Mouse (Mus musculus) hindbrain, embryonic 16.5 days (tissue): ENCODE measurements around the gene Zrsr1. TPM values are rescaled to one million over a fixed set of nuclear protein-coding genes. Genes with fewer than 3 reads are reported as not detected.

Experiments used
- ATAC-seq: fragments of 200-750 bp; cut with Nextera tagmentation; 2 replicates; pipeline ENCODE4 v1.8.0; 2017; ENCODE audit warnings: moderate TSS enrichment, moderate library complexity
- H3K27ac ChIP-seq: fragments of 300-500 bp; sonication (generic); 2 replicates; pipeline ENCODE4 v1.5.1; 2014; ENCODE audit warnings: low read depth, mild to moderate bottlenecking, control low read depth, low read length, moderate library complexity
- H3K27me3 ChIP-seq: fragments of 300-500 bp; sonication (generic); replicated peaks from 2 replicates; pipeline ENCODE4 v1.6.1; 2014; ENCODE audit warnings: low read length; ENCODE audit not compliant: control insufficient read depth, insufficient read depth
- H3K36me3 ChIP-seq: fragments of 300-500 bp; sonication (generic); 2 replicates; pipeline ENCODE4 v1.6.1; 2014; ENCODE audit warnings: mild to moderate bottlenecking, low read length, moderate library complexity, mixed read lengths; ENCODE audit not compliant: control insufficient read depth, insufficient read depth
- H3K4me1 ChIP-seq: fragments of 300-500 bp; sonication (generic); 2 replicates; pipeline ENCODE4 v1.6.1; 2014; ENCODE audit warnings: low read depth, low read length; ENCODE audit not compliant: control insufficient read depth, insufficient read depth
- H3K4me2 ChIP-seq: fragments of 300-500 bp; sonication (generic); 2 replicates; pipeline ENCODE4 v1.6.1; 2014; ENCODE audit warnings: mild to moderate bottlenecking, low read length, control low read depth, moderate library complexity
- H3K4me3 ChIP-seq: fragments of 300-500 bp; sonication (generic); 2 replicates; pipeline ENCODE4 v1.5.1; 2014; ENCODE audit warnings: mild to moderate bottlenecking, low read length, control low read depth, moderate library complexity
- H3K9ac ChIP-seq: fragments of 300-500 bp; sonication (generic); 2 replicates; pipeline ENCODE4 v1.6.1; 2014; ENCODE audit warnings: low read depth, mild to moderate bottlenecking, control low read depth, low read length, moderate library complexity
- H3K9me3 ChIP-seq: fragments of 300-500 bp; sonication (generic); 2 replicates; pipeline ENCODE4 v1.6.1; 2014; ENCODE audit warnings: mild to moderate bottlenecking, low read length, moderate library complexity; ENCODE audit not compliant: control insufficient read depth
- WGBS: fragments of 180-500 bp; shearing (Covaris S2); extraction: QIAGEN DNeasy Blood & Tissue Kit; methylation state at CpG from one replicate; pipeline ENCODE4 v1.1.7; 2014; 5-methylcytosine and 5-hydroxymethylcytosine counted together
- polyA plus RNA-seq: library from polyadenylated mRNA; unstranded; fragments of >200 nt; fragmentation: Nextera tagmentation; extraction: Ambion mirVana; gene quantifications from 2 replicates; pipeline ENCODE4 v1.2.1, GENCODE M21; 2015

The Zrsr1 gene
- polyA plus RNA-seq, 1 experiment from 2014 or later, result 9.7 TPM

- 95% methylated on average over 4 of the region's 4 CpGs for WGBS
- Histone ChIP-seq H3K4me2 (no peak overlapping the region), H3K9me3 (no peaks in the 10 kb centered on the region), H3K27me3 (no peaks in the 10 kb centered on the region), H3K4me3 (no peak overlapping the region), H3K27ac (no peak overlapping the region), H3K9ac (no peak overlapping the region), H3K4me1 (no peaks in the 10 kb centered on the region), H3K36me3 (no peaks in the 10 kb centered on the region)
- no peak for ATAC-seq
Measured at GRCm38 (mm10) chr11:22937716-22938316, 34.0 kb upstream of the Zrsr1 start.

- H3K27me3 ChIP-seq, result no peaks in the 10 kb centered on the region
- H3K4me1 ChIP-seq, result no peaks in the 10 kb centered on the region
- H3K4me2 ChIP-seq, result no peak overlapping the region
- H3K9ac ChIP-seq, result no peak overlapping the region
- H3K27ac ChIP-seq, result no peak overlapping the region
- ATAC-seq, result no peak
- H3K36me3 ChIP-seq, result no peaks in the 10 kb centered on the region
- no peak overlapping the region for H3K4me3 ChIP-seq
- WGBS, result 87% methylated on average over 2 of the region's 2 CpGs
- no peaks in the 10 kb centered on the region for H3K9me3 ChIP-seq
Measured at GRCm38 (mm10) chr11:22938983-22939382, 32.8 kb upstream of the Zrsr1 start.

GRCm38 (mm10) chr11:22949101-22949500, 22.7 kb upstream of the Zrsr1 start:
- Histone ChIP-seq H3K27ac (no peak overlapping the region), H3K4me2 (no peak overlapping the region), H3K27me3 (no peaks in the 10 kb centered on the region), H3K9ac (no peak overlapping the region), H3K4me1 (no peaks in the 10 kb centered on the region), H3K36me3 (no peaks in the 10 kb centered on the region), H3K4me3 (no peak overlapping the region), H3K9me3 (no peaks in the 10 kb centered on the region)
- 100% methylated on average over 1 of the region's 1 CpGs for WGBS
- ATAC-seq, result no peak

- H3K27ac ChIP-seq, result no peak overlapping the region
- no peaks in the 10 kb centered on the region for H3K9me3 ChIP-seq
- no peak overlapping the region for H3K4me2 ChIP-seq
- H3K4me3 ChIP-seq, result no peak overlapping the region
- WGBS, result 90% methylated on average over 6 of the region's 6 CpGs
- no peaks in the 10 kb centered on the region for H3K4me1 ChIP-seq
- H3K36me3 ChIP-seq, result no peaks in the 10 kb centered on the region
- ATAC-seq, result no peak
- H3K27me3 ChIP-seq, result no peaks in the 10 kb centered on the region
- no peak overlapping the region for H3K9ac ChIP-seq
Measured at GRCm38 (mm10) chr11:22950131-22950530, 21.7 kb upstream of the Zrsr1 start.

GRCm38 (mm10) chr11:22952668-22953067, 19.1 kb upstream of the Zrsr1 start:
- Histone ChIP-seq H3K36me3 (no peaks in the 10 kb centered on the region), H3K4me2 (no peak overlapping the region), H3K9ac (no peak overlapping the region), H3K9me3 (no peaks in the 10 kb centered on the region), H3K4me3 (no peak overlapping the region), H3K4me1 (no peaks in the 10 kb centered on the region), H3K27me3 (no peaks in the 10 kb centered on the region), H3K27ac (no peak overlapping the region)
- WGBS, result 93% methylated on average over 7 of the region's 7 CpGs
- ATAC-seq, result no peak

- no peaks in the 10 kb centered on the region for H3K27me3 ChIP-seq
- H3K4me2 ChIP-seq, result no peak overlapping the region
- no peaks in the 10 kb centered on the region for H3K36me3 ChIP-seq
- no peak overlapping the region for H3K4me3 ChIP-seq
- H3K27ac ChIP-seq, result no peak overlapping the region
- no peaks in the 10 kb centered on the region for H3K4me1 ChIP-seq
- no peaks in the 10 kb centered on the region for H3K9me3 ChIP-seq
- WGBS, result 96% methylated on average over 6 of the region's 6 CpGs
- no peak for ATAC-seq
- H3K9ac ChIP-seq, result no peak overlapping the region
Measured at GRCm38 (mm10) chr11:22956346-22956745, 15.5 kb upstream of the Zrsr1 start.

GRCm38 (mm10) chr11:22956830-22957229, 15.0 kb upstream of the Zrsr1 start:
- H3K9ac ChIP-seq, result no peak overlapping the region
- no peak overlapping the region for H3K4me2 ChIP-seq
- ATAC-seq, result peak; percentile 76; the same call in 1 of the 2 replicates
- no peak overlapping the region for H3K27ac ChIP-seq
- no peaks in the 10 kb centered on the region for H3K4me1 ChIP-seq
- H3K9me3 ChIP-seq, result no peaks in the 10 kb centered on the region
- no peaks in the 10 kb centered on the region for H3K27me3 ChIP-seq
- no peak overlapping the region for H3K4me3 ChIP-seq
- 74% methylated on average over 4 of the region's 4 CpGs for WGBS
- no peaks in the 10 kb centered on the region for H3K36me3 ChIP-seq

GRCm38 (mm10) chr11:22957791-22958374, 13.9 kb upstream of the Zrsr1 start:
- H3K9ac ChIP-seq, result no peak overlapping the region
- 94% methylated on average over 4 of the region's 4 CpGs for WGBS
- no peak overlapping the region for H3K4me3 ChIP-seq
- H3K4me2 ChIP-seq, result no peak overlapping the region
- no peaks in the 10 kb centered on the region for H3K27me3 ChIP-seq
- H3K36me3 ChIP-seq, result no peaks in the 10 kb centered on the region
- H3K27ac ChIP-seq, result no peak overlapping the region
- no peak for ATAC-seq
- no peaks in the 10 kb centered on the region for H3K4me1 ChIP-seq
- no peaks in the 10 kb centered on the region for H3K9me3 ChIP-seq

- WGBS, result 90% methylated on average over 1 of the region's 1 CpGs
- H3K4me1 ChIP-seq, result no peaks in the 10 kb centered on the region
- H3K9me3 ChIP-seq, result peaks cover 4% of the 10 kb centered on the region
- H3K9ac ChIP-seq, result no peak overlapping the region
- H3K36me3 ChIP-seq, result no peaks in the 10 kb centered on the region
- ATAC-seq, result peak; percentile 40; the same call in 1 of the 2 replicates
- H3K4me3 ChIP-seq, result no peak overlapping the region
- H3K4me2 ChIP-seq, result no peak overlapping the region
- H3K27me3 ChIP-seq, result no peaks in the 10 kb centered on the region
- no peak overlapping the region for H3K27ac ChIP-seq
Measured at GRCm38 (mm10) chr11:22962101-22962500, 9.7 kb upstream of the Zrsr1 start.
